ENCODE assay signal across 8 mouse cellular contexts in genomic region chr13:34239371-34240086, GRCm38 (mm10).
DNase-seq lines count a peak whose midpoint lies in the region; ATAC-seq and TF ChIP-seq lines count a peak whose summit lies in the region.

No protein-coding gene starts in this region.

- no peaks in the 10 kb centered on the region for H3K36me3 ChIP-seq in hindbrain, embryonic 10.5 days
- H3K36me3 ChIP-seq in hindbrain, embryonic 16.5 days (ENCODE audit: control insufficient read depth, insufficient read depth, low read length): no peaks in the 10 kb centered on the region
- no peaks in the 10 kb centered on the region for H3K36me3 ChIP-seq in forebrain, embryonic 11.5 days (ENCODE audit: control insufficient read depth, insufficient read depth, low read length)
- H3K36me3 ChIP-seq in kidney, postnatal 0 days (ENCODE audit: insufficient read depth, low read length): no peaks in the 10 kb centered on the region
- H3K36me3 ChIP-seq in neural tube, embryonic 12.5 days: no peaks in the 10 kb centered on the region

- intact Hi-C loops in left cerebral cortex, postnatal 14 days (cut with DNase I): no loop called here

- TF ChIP-seq CTCF in kidney, postnatal 0 days (IDR thresholded peaks at IDR 0.05; ENCODE audit: low read depth): no peak

- H3K27me3 ChIP-seq in hindbrain, embryonic 10.5 days (ENCODE audit: insufficient read depth, poor library complexity, severe bottlenecking): no peaks in the 10 kb centered on the region
- H3K27me3 ChIP-seq in hindbrain, embryonic 16.5 days (replicated peaks; ENCODE audit: control insufficient read depth, insufficient read depth, low read length): no peaks in the 10 kb centered on the region
- H3K27me3 ChIP-seq in forebrain, embryonic 11.5 days (ENCODE audit: control insufficient read depth, insufficient read depth, low read length): no peaks in the 10 kb centered on the region
- H3K27me3 ChIP-seq in kidney, postnatal 0 days (ENCODE audit: insufficient read depth, low read length): no peaks in the 10 kb centered on the region
- H3K27me3 ChIP-seq in neural tube, embryonic 12.5 days (replicated peaks): no peaks in the 10 kb centered on the region

- no peak overlapping the region for H3K9ac ChIP-seq in hindbrain, embryonic 16.5 days (ENCODE audit: low read depth, low read length)
- peak overlapping the region; percentile 30; the same call in 1 of the 2 replicates for H3K9ac ChIP-seq in forebrain, embryonic 11.5 days (ENCODE audit: low read length)
- no peak overlapping the region for H3K9ac ChIP-seq in kidney, postnatal 0 days (ENCODE audit: low read depth, low read length)
- H3K9ac ChIP-seq in neural tube, embryonic 12.5 days: no peak overlapping the region

- peaks cover 80% of the 10 kb centered on the region for H3K4me1 ChIP-seq in hindbrain, embryonic 10.5 days (replicated peaks)
- peaks cover 8% of the 10 kb centered on the region for H3K4me1 ChIP-seq in hindbrain, embryonic 16.5 days (ENCODE audit: control insufficient read depth, insufficient read depth, low read depth, low read length)
- peaks cover 30% of the 10 kb centered on the region for H3K4me1 ChIP-seq in forebrain, embryonic 11.5 days (replicated peaks; ENCODE audit: control insufficient read depth, insufficient read depth, low read length)
- H3K4me1 ChIP-seq in kidney, postnatal 0 days (replicated peaks; ENCODE audit: insufficient read depth, low read length): peaks cover 9% of the 10 kb centered on the region; the same call in 1 of the 2 replicates
- H3K4me1 ChIP-seq in neural tube, embryonic 12.5 days: peaks cover 55% of the 10 kb centered on the region

- no peak overlapping the region for H3K4me2 ChIP-seq in hindbrain, embryonic 16.5 days (ENCODE audit: low read length)
- peak overlapping the region; percentile 40; the same call in 1 of the 2 replicates for H3K4me2 ChIP-seq in forebrain, embryonic 11.5 days (ENCODE audit: low read depth, low read length, severe bottlenecking)
- peak overlapping the region; percentile 19; the same call in 1 of the 2 replicates for H3K4me2 ChIP-seq in kidney, postnatal 0 days (ENCODE audit: low read length)
- H3K4me2 ChIP-seq in neural tube, embryonic 12.5 days (replicated peaks): peak overlapping the region; percentile 15; the same call in 1 of the 2 replicates

- peak overlapping the region; percentile 23 for H3K4me3 ChIP-seq in hindbrain, embryonic 10.5 days
- H3K4me3 ChIP-seq in hindbrain, embryonic 16.5 days (ENCODE audit: low read length): no peak overlapping the region
- no peak overlapping the region for H3K4me3 ChIP-seq in forebrain, embryonic 11.5 days (ENCODE audit: low read depth, low read length)
- no peak overlapping the region for H3K4me3 ChIP-seq in kidney, postnatal 0 days (replicated peaks; ENCODE audit: low read depth, low read length)
- H3K4me3 ChIP-seq in neural tube, embryonic 12.5 days: no peak overlapping the region

- 10% methylated on average over 11 of the region's 11 CpGs for whole genome bisulfite sequencing in hindbrain, embryonic 10.5 days
- WGBS in hindbrain, embryonic 16.5 days: 17% methylated on average over 11 of the region's 11 CpGs
- 6% methylated on average over 11 of the region's 11 CpGs for WGBS in forebrain, embryonic 11.5 days
- WGBS in kidney, postnatal 0 days: 25% methylated on average over 11 of the region's 11 CpGs
- 8% methylated on average over 11 of the region's 11 CpGs for WGBS in neural tube, embryonic 12.5 days

- peak overlapping the region; percentile 84 for H3K27ac ChIP-seq in hindbrain, embryonic 10.5 days
- H3K27ac ChIP-seq in hindbrain, embryonic 16.5 days (ENCODE audit: low read depth, low read length): no peak overlapping the region
- H3K27ac ChIP-seq in forebrain, embryonic 11.5 days (ENCODE audit: low read depth, low read length): peak overlapping the region; percentile 93
- H3K27ac ChIP-seq in kidney, postnatal 0 days: peak overlapping the region; percentile 73
- no peak overlapping the region for H3K27ac ChIP-seq in neural tube, embryonic 12.5 days

- no peak for ATAC-seq in hindbrain, embryonic 16.5 days
- ATAC-seq in forebrain, embryonic 11.5 days (replicated peaks; ENCODE audit: low FRiP score): peak; percentile 84
- peak; percentile 58; the same call in 1 of the 2 replicates for ATAC-seq in kidney, postnatal 0 days (replicated peaks; ENCODE audit: low FRiP score, low read depth)
- peak; percentile 35 for ATAC-seq in neural tube, embryonic 12.5 days (ENCODE audit: low FRiP score, low read depth)

- H3K9me3 ChIP-seq in hindbrain, embryonic 10.5 days: no peaks in the 10 kb centered on the region
- no peaks in the 10 kb centered on the region for H3K9me3 ChIP-seq in hindbrain, embryonic 16.5 days (ENCODE audit: control insufficient read depth, low read length)
- H3K9me3 ChIP-seq in forebrain, embryonic 11.5 days (ENCODE audit: control insufficient read depth, low read length): no peaks in the 10 kb centered on the region
- H3K9me3 ChIP-seq in kidney, postnatal 0 days (replicated peaks; ENCODE audit: low read length): no peaks in the 10 kb centered on the region
- H3K9me3 ChIP-seq in neural tube, embryonic 12.5 days: no peaks in the 10 kb centered on the region

- peak; percentile 66 for DNase-seq in hindbrain, embryonic 10.5 days (ENCODE audit: low spot score)
- peak; percentile 86 for DNase-seq in forebrain, embryonic 11.5 days (ENCODE audit: low spot score)
- DNase-seq in kidney, postnatal 0 days (ENCODE audit: low spot score): peak; percentile 50
- no peak for DNase-seq in left cerebral cortex, postnatal 14 days (ENCODE audit: low spot score in 2 of 2)
- no peak for DNase-seq in thymus, adult 18-20 months
- no peak for DNase-seq in gastrocnemius, postnatal 4 days (ENCODE audit: low spot score in 2 of 2)

Comparison
In these comparisons a context has a peak if more than half of its experiments do, and no peak if none do; other contexts are left out.
1. H3K27ac ChIP-seq: peak in hindbrain, embryonic 10.5 days (single experiment), forebrain, embryonic 11.5 days (single experiment) and kidney, postnatal 0 days (single experiment); none in hindbrain, embryonic 16.5 days (single experiment) and neural tube, embryonic 12.5 days (single experiment).
2. DNase-seq: peak in hindbrain, embryonic 10.5 days (single experiment), forebrain, embryonic 11.5 days (single experiment) and kidney, postnatal 0 days (single experiment); none in left cerebral cortex, postnatal 14 days (0 of 2), thymus, adult 18-20 months (0 of 2) and gastrocnemius, postnatal 4 days (0 of 2).